Mouse (Mus musculus) heart, embryonic 14.5 days (tissue): ENCODE measurements around the gene Rps6ka1. TPM values are rescaled to one million over a fixed set of nuclear protein-coding genes. Genes with fewer than 3 reads are reported as not detected.

Experiments
- ATAC-seq: fragments of 200-750 bp; cut with Nextera tagmentation; 2 replicates; pipeline ENCODE4 v1.8.0; 2017; ENCODE audit warnings: low read depth, moderate TSS enrichment; ENCODE audit not compliant: insufficient number of reproducible peaks, insufficient read depth, low FRiP score
- H3K27ac ChIP-seq, 2 experiments: fragments of 200-500 bp in 1 of 2; fragments of 300-500 bp in 1 of 2; sonication (generic) in 1 of 2; replicated peaks in 1 of 2; 2 replicates each; pipeline ENCODE4 v1.5.1; 2012 to 2014; ENCODE audit warnings: low read depth in 2 of 2, low read length in 2 of 2, control low read depth in 1 of 2, mild to moderate bottlenecking in 1 of 2, mixed read lengths in 1 of 2; ENCODE audit not compliant: control insufficient read depth in 1 of 2, insufficient read depth in 1 of 2
- H3K27me3 ChIP-seq: fragments of 300-500 bp; sonication (generic); 2 replicates; pipeline ENCODE4 v1.6.1; 2014; ENCODE audit warnings: mild to moderate bottlenecking, low read length, control low read depth; ENCODE audit not compliant: control insufficient read depth, insufficient read depth
- H3K36me3 ChIP-seq: fragments of 300-500 bp; sonication (generic); 2 replicates; pipeline ENCODE4 v1.6.1; 2014; ENCODE audit warnings: mild to moderate bottlenecking, control low read depth, low read length, mixed read lengths; ENCODE audit not compliant: control insufficient read depth, insufficient read depth
- H3K4me1 ChIP-seq, 2 experiments: fragments of 200-500 bp in 1 of 2; fragments of 300-500 bp in 1 of 2; sonication (generic) in 1 of 2; 2 replicates each; pipeline ENCODE4 v1.6.1; 2012 to 2014; ENCODE audit warnings: low read length in 2 of 2, control low read depth in 1 of 2, mixed read lengths in 1 of 2; ENCODE audit not compliant: control insufficient read depth in 2 of 2, insufficient read depth in 2 of 2
- H3K4me2 ChIP-seq: fragments of 300-500 bp; sonication (generic); 2 replicates; pipeline ENCODE4 v1.6.1; 2014; ENCODE audit warnings: mild to moderate bottlenecking, low read length
- H3K4me3 ChIP-seq, 2 experiments: fragments of 200-500 bp in 1 of 2; fragments of 300-500 bp in 1 of 2; sonication (generic) in 1 of 2; 2 replicates each; pipeline ENCODE4 v1.5.1; 2012 to 2014; ENCODE audit warnings: low read length in 2 of 2, mild to moderate bottlenecking in 2 of 2, control low read depth in 1 of 2, low read depth in 1 of 2, moderate library complexity in 1 of 2; ENCODE audit not compliant: control insufficient read depth in 1 of 2, insufficient read depth in 1 of 2
- H3K9ac ChIP-seq: fragments of 300-500 bp; sonication (generic); 2 replicates; pipeline ENCODE4 v1.6.1; 2014; ENCODE audit warnings: mild to moderate bottlenecking, low read length
- H3K9me3 ChIP-seq: fragments of 300-500 bp; sonication (generic); 2 replicates; pipeline ENCODE4 v1.6.1; 2016; ENCODE audit warnings: low read length, control low read depth; ENCODE audit not compliant: control insufficient read depth
- WGBS: fragments of 180-500 bp; shearing (Covaris S2); extraction: QIAGEN DNeasy Blood & Tissue Kit; methylation state at CpG from one replicate; pipeline ENCODE4 v1.1.7; 2014; 5-methylcytosine and 5-hydroxymethylcytosine counted together
- polyA plus RNA-seq: library from polyadenylated mRNA; unstranded; fragments of >200 nt; fragmentation: Nextera tagmentation; extraction: Ambion mirVana; gene quantifications from 2 replicates; pipeline ENCODE4 v1.2.1, GENCODE M21; 2014

The Rps6ka1 gene
- polyA plus RNA-seq, 1 experiment from 2014 or later = 15.9 TPM

DNA sequence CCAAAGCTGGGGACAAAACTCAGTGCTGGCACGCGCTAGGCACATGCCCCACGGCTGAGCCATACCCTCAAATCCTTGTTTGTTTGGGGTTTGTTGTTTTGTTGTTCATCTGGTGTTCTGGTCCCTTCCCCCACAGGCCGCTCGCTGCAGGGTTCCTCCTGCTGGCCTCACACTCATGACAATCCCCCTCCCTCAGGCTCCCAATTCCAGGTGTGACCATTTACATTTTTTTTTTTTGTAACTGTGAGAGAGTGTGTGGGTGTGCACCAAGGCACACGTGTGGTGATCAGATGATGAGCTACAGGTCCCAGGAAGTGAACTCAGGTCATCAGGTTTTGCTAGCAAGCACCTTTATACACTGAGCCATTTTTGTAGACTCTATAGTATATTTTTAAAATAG, 87.0 kb downstream of the Rps6ka1 start:
- no peak overlapping the region for H3K27ac ChIP-seq
- H3K9ac ChIP-seq = no peak overlapping the region
- no peaks in the 10 kb centered on the region for H3K9me3 ChIP-seq
- ATAC-seq = no peak
- no peaks in the 10 kb centered on the region for H3K36me3 ChIP-seq
- no peaks in the 10 kb centered on the region for H3K4me1 ChIP-seq
- H3K27me3 ChIP-seq = no peaks in the 10 kb centered on the region
- no peak overlapping the region for H3K4me3 ChIP-seq
- H3K4me2 ChIP-seq = no peak overlapping the region
- WGBS = 23% methylated on average over 6 of the region's 6 CpGs

Other genes starting within 250 kb of the Rps6ka1 start
- gene Zdhhc18, start 237.6 kb downstream of the Rps6ka1 start, polyA plus RNA-seq = 3.4 and 4.7 TPM in 2 replicates
- gene Pigv, start 215.2 kb downstream of the Rps6ka1 start, polyA plus RNA-seq = 11.6 and 12.1 TPM in 2 replicates
- gene Arid1a, start 131.0 kb downstream of the Rps6ka1 start, polyA plus RNA-seq = 28.1 and 28.2 TPM in 2 replicates
- 1,614 and 1,711 TPM in 2 replicates for gene Hmgn2, start 80.9 kb upstream of the Rps6ka1 start, polyA plus RNA-seq
- gene Dhdds, start 113.1 kb upstream of the Rps6ka1 start, polyA plus RNA-seq = 37.4 and 38.3 TPM in 2 replicates
- gene Lin28a, start 131.0 kb upstream of the Rps6ka1 start, polyA plus RNA-seq = 0.15 and 0.16 TPM in 2 replicates
- gene Zfp683, start 166.0 kb upstream of the Rps6ka1 start, polyA plus RNA-seq = not detected in 2 replicates
- gene Crybg2, start 173.0 kb upstream of the Rps6ka1 start, polyA plus RNA-seq = 0.12 TPM in 1 of 2 replicates, not detected in the other
- 10.7 and 16.4 TPM in 2 replicates for gene Cd52, start 207.3 kb upstream of the Rps6ka1 start, polyA plus RNA-seq
- 1.1 and 2.9 TPM in 2 replicates for gene Ubxn11, start 214.8 kb upstream of the Rps6ka1 start, polyA plus RNA-seq
- gene Sh3bgrl3, start 241.0 kb upstream of the Rps6ka1 start, polyA plus RNA-seq = 196 and 209 TPM in 2 replicates